Mouse (Mus musculus) CH12.LX (cell line): ENCODE data around the gene Dppa3. TPM values are rescaled to one million over a fixed set of nuclear protein-coding genes. Genes with fewer than 3 reads are reported as not detected.

Experiments used
- DNase-seq: peaks from one replicate; pipeline ENCODE4 v3.0.0-alpha.2; 2013; ENCODE audit errors: extremely low read depth
- H3K27ac ChIP-seq: 2 replicates; pipeline ENCODE4 v1.5.1; 2012; ENCODE audit warnings: low read depth, mild to moderate bottlenecking, control low read depth, moderate library complexity; ENCODE audit not compliant: insufficient read depth
- H3K27me3 ChIP-seq: replicated peaks from 2 replicates; pipeline ENCODE3; 2012; ENCODE audit warnings: inconsistent platforms
- H3K36me3 ChIP-seq, 2 experiments: replicated peaks in 1 of 2; 2 replicates each; pipeline versions ENCODE3 to v1.6.1; 2012; ENCODE audit warnings: inconsistent platforms in 1 of 2, low read length in 1 of 2, mild to moderate bottlenecking in 1 of 2, mixed read lengths in 1 of 2, moderate library complexity in 1 of 2; ENCODE audit not compliant: control insufficient read depth in 1 of 2, insufficient read depth in 1 of 2
- H3K4me1 ChIP-seq, 2 experiments: 2 replicates each; pipeline ENCODE4 v1.6.1; 2012; ENCODE audit warnings: inconsistent platforms in 1 of 2, moderate library complexity in 1 of 2; ENCODE audit not compliant: insufficient read depth in 2 of 2, control insufficient read depth in 1 of 2
- H3K4me2 ChIP-seq: 2 replicates; pipeline ENCODE4 v1.6.1; 2012; ENCODE audit warnings: low read depth, mild to moderate bottlenecking, control low read depth; ENCODE audit not compliant: poor library complexity, insufficient read depth, severe bottlenecking
- H3K4me3 ChIP-seq, 3 experiments: fragments of 150-350 bp in 1 of 3; sonication (generic) in 1 of 3; replicated peaks in 1 of 3; 2 replicates each; pipeline versions ENCODE3 to v1.5.1; 2011 to 2012; ENCODE audit warnings: low read depth in 2 of 3, low read length in 2 of 3, mild to moderate bottlenecking in 2 of 3, moderate library complexity in 2 of 3, control low read depth in 1 of 3, improper control_type of control experiment in 1 of 3, inconsistent platforms in 1 of 3, mixed read lengths in 1 of 3; ENCODE audit not compliant: poor library complexity in 1 of 3
- H3K79me2 ChIP-seq: replicated peaks from 2 replicates; pipeline ENCODE4 v1.6.1; 2012; ENCODE audit warnings: mild to moderate bottlenecking, moderate library complexity; ENCODE audit not compliant: control insufficient read depth, poor library complexity, insufficient read depth, severe bottlenecking; ENCODE audit errors: extremely low read depth
- H3K9ac ChIP-seq: 2 replicates; pipeline ENCODE4 v1.6.1; 2012; ENCODE audit warnings: low read depth, mild to moderate bottlenecking, control low read depth, moderate library complexity; ENCODE audit not compliant: insufficient read depth
- H3K9me3 ChIP-seq: replicated peaks from 2 replicates; pipeline ENCODE3; 2012; ENCODE audit warnings: low read length, inconsistent platforms, mixed read lengths
- E2F4 ChIP-seq: IDR thresholded peaks from 2 replicates; pipeline ENCODE4 v1.6.1; 2011; ENCODE audit warnings: low read depth, low read length, improper control_type of control experiment; ENCODE audit not compliant: insufficient replicate concordance
- ELF1 ChIP-seq: IDR thresholded peaks from 2 replicates; pipeline ENCODE4 v1.6.1; 2014; ENCODE audit warnings: low read depth, mild to moderate bottlenecking, inconsistent platforms, low read length, improper control_type of control experiment
- EP300 ChIP-seq: IDR thresholded peaks from 2 replicates; pipeline ENCODE4 v1.6.1; 2011; ENCODE audit warnings: low read length, improper control_type of control experiment
- ETS1 ChIP-seq: conservative IDR thresholded peaks from 2 replicates; pipeline ENCODE4 v1.6.1; 2012; ENCODE audit warnings: low read depth, mild to moderate bottlenecking, inconsistent platforms, low read length, improper control_type of control experiment, moderate library complexity
- GABPA ChIP-seq: IDR thresholded peaks from 2 replicates; pipeline ENCODE4 v1.6.1; 2012; ENCODE audit warnings: low read depth, low read length, improper control_type of control experiment, inconsistent platforms; ENCODE audit not compliant: insufficient replicate concordance
- HCFC1 ChIP-seq: IDR thresholded peaks from 2 replicates; pipeline ENCODE4 v1.6.1; 2012; ENCODE audit warnings: low read depth, mild to moderate bottlenecking, inconsistent platforms, low read length, improper control_type of control experiment
- IRF4 ChIP-seq: IDR thresholded peaks from 2 replicates; pipeline ENCODE4 v1.6.1; 2014; ENCODE audit warnings: low read depth, mild to moderate bottlenecking, inconsistent platforms, low read length, improper control_type of control experiment
- JUN ChIP-seq: IDR thresholded peaks from 2 replicates; pipeline ENCODE4 v1.6.1; 2011; ENCODE audit warnings: low read depth, mild to moderate bottlenecking, low read length, improper control_type of control experiment, moderate library complexity; ENCODE audit not compliant: insufficient read depth
- MAZ ChIP-seq: IDR thresholded peaks from 2 replicates; pipeline ENCODE4 v1.6.1; 2012; ENCODE audit warnings: low read depth, mild to moderate bottlenecking, inconsistent platforms, low read length, improper control_type of control experiment, moderate library complexity
- NELFE ChIP-seq: IDR thresholded peaks from 2 replicates; pipeline ENCODE4 v1.6.1; 2011; ENCODE audit warnings: low read depth, low read length, improper control_type of control experiment
- POLR2AphosphoS2 ChIP-seq: IDR thresholded peaks from 2 replicates; pipeline ENCODE4 v1.6.1; 2011; ENCODE audit warnings: low read depth, low read length, improper control_type of control experiment
- RAD21 ChIP-seq: IDR thresholded peaks from 2 replicates; pipeline ENCODE4 v1.6.1; 2011; ENCODE audit warnings: low read depth, mild to moderate bottlenecking, low read length, improper control_type of control experiment, moderate library complexity
- RCOR1 ChIP-seq: conservative IDR thresholded peaks from 2 replicates; pipeline ENCODE4 v1.6.1; 2012; ENCODE audit warnings: low read depth, mild to moderate bottlenecking, inconsistent platforms, low read length, improper control_type of control experiment
- SMC3 ChIP-seq: IDR thresholded peaks from 2 replicates; pipeline ENCODE4 v1.6.1; 2011; ENCODE audit warnings: low read depth, low read length, improper control_type of control experiment
- UBTF ChIP-seq: IDR thresholded peaks from 2 replicates; pipeline ENCODE4 v1.6.1; 2012; ENCODE audit warnings: low read depth, mild to moderate bottlenecking, inconsistent platforms, low read length, improper control_type of control experiment, moderate library complexity
- USF2 ChIP-seq: conservative IDR thresholded peaks from 2 replicates; pipeline ENCODE4 v1.6.1; 2011; ENCODE audit warnings: low read depth, low read length, improper control_type of control experiment
- ZKSCAN1 ChIP-seq: IDR thresholded peaks from 2 replicates; pipeline ENCODE4 v1.6.1; 2012; ENCODE audit warnings: low read depth, inconsistent platforms, low read length, improper control_type of control experiment, borderline replicate concordance
- ZNF384 ChIP-seq: IDR thresholded peaks from 2 replicates; pipeline ENCODE4 v1.6.1; 2012; ENCODE audit warnings: low read depth, low read length, improper control_type of control experiment, inconsistent platforms
- dilution Hi-C: fragments of 300-500 bp; cut with MboI; formaldehyde crosslinking; loops from 2 replicates; pipeline ENCODE4 v1.14.3; 2020; ENCODE audit warnings: low sequenced_read_pairs; ENCODE audit not compliant: extremely low pct_unique_long_range_greater_than_20kb, extremely low pct_ligation_motif_present
- in situ Hi-C: fragments of 300-500 bp; cut with MboI; formaldehyde crosslinking; loops from 3 replicates; pipeline ENCODE4 v1.14.3; 2019; ENCODE audit warnings: low sequenced_read_pairs, low pct_ligation_motif_present, low pct_unique_long_range_greater_than_20kb, mixed read lengths
- polyA plus RNA-seq: library from polyadenylated mRNA; unstranded; fragments of >175 nt; gene quantifications from 2 replicates; pipeline ENCODE4 v1.2.1, GENCODE M21; 2012; ENCODE audit warnings: low read depth; ENCODE audit not compliant: insufficient read length
- total RNA-seq, 2 experiments: library from RNA; depleted of rRNA; stranded (reverse); fragments of 300-350 nt in 1 of 2; fragments of >200 nt in 1 of 2; gene quantifications; 2 replicates each; pipeline ENCODE4 v1.2.3; 2012 to 2014

Gene Dppa3
- total and polyA plus RNA-seq, 3 experiments = not detected

DNA sequence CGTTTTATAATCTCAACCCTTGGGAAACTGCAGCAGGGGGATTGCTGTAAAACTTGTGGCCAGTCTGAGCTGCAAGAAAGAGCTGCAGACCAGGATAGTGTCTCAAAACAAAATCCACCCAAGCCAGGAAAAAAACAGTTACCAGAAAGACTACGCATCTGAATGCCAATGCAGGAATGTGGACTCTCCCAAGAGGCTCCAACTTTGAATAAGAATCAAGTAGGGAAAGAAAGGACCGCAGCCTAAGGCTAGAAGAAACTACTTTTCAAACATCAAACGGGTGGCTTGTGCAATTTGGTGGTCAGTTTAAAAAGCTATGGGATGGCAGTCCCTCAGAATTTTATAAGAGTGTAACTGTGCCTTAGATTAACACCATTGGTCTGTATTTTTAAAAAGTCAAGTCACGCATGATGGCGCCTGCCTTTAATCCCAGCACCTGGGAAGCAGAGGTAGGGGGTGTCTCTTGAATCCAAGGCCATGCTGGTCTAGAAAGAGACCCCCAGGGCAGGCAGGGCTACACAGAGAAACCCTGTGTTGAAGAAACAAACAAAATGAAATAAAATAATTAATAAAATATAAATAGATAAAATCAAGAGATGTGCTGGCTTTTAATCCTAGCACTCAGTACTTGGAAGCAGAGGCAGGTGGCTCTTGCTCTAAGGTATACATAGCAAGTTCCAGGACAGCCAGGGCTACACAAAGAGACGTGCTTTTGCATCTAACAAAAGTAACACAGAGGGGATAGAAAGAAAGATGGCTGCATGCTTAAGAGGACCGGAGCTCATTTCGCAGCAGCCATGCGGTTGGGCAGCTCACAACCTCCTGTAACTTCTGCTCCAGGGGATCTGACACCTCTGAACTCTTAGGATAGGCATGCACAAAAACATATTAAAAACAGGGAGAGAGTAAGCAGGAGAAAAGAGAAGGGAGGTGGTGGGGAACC, 17.5 kb upstream of the Dppa3 start:
- Histone ChIP-seq H3K9me3 (no peaks in the 10 kb centered on the region), H3K9ac (no peak overlapping the region), H3K4me2 (no peak overlapping the region), H3K27me3 (no peaks in the 10 kb centered on the region), H3K4me1 (peaks cover 2 to 10% of the 10 kb centered on the region in 2 experiments; a peak in 2 of 4 replicates), H3K27ac (no peak overlapping the region), H3K36me3 (no peaks in the 10 kb centered on the region), H3K4me3 (no peak overlapping the region), H3K79me2 (no peaks in the 10 kb centered on the region; the same call in 1 of the 2 replicates)
- DNase-seq = no peak
- in situ Hi-C loops = no loop called here
- TF ChIP-seq HCFC1 (no peak), NELFE (no peak), ELF1 (no peak), RCOR1 (no peak), MAZ (no peak), UBTF (no peak), GABPA (no peak), EP300 (no peak), POLR2AphosphoS2 (no peak), ETS1 (no peak), IRF4 (no peak), ZNF384 (no peak), ZKSCAN1 (no peak), JUN (no peak), SMC3 (no peak)
- dilution Hi-C loops = no loop called here

DNA sequence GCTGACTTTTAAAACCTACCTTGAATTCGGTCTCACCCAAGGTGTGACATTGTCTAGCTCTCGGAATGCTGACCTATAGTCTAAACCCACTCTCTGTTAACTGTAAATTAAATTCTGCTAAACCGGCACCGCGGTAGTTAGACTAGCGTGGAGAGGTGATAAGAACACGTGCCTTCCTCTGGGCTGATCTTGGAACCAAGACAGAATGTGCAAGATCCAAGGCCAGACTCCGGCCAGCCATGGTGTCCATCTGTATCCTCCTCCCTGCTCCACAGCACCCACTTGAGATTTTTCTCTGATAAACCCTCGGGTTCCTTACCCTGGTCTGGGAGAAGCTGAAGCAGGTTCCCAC, 16.9 kb upstream of the Dppa3 start:
- dilution Hi-C loops (no loop called here), in situ Hi-C loops (no loop called here)
- H3K79me2 ChIP-seq = no peaks in the 10 kb centered on the region; the same call in 1 of the 2 replicates
- H3K9ac ChIP-seq = no peak overlapping the region
- H3K4me1 ChIP-seq = peaks cover 0 to 4% of the 10 kb centered on the region in 2 experiments; a peak in 2 of 4 replicates
- DNase-seq = no peak
- peaks cover 2% of the 10 kb centered on the region for H3K9me3 ChIP-seq
- no peak overlapping the region for H3K4me3 ChIP-seq
- TF ChIP-seq ETS1 (no peak), POLR2AphosphoS2 (no peak), RAD21 (no peak), USF2 (no peak), NELFE (no peak), MAZ (no peak), E2F4 (no peak)
- TF ChIP-seq, all 38 proteins: peak for 0
- Histone ChIP-seq H3K36me3 (no peaks in the 10 kb centered on the region), H3K4me2 (no peak overlapping the region), H3K27ac (no peak overlapping the region), H3K27me3 (no peaks in the 10 kb centered on the region)
